Mouse (Mus musculus) kidney, postnatal 0 days (tissue): Measurements from ENCODE around the gene Slc1a2. TPM values are rescaled to one million over a fixed set of nuclear protein-coding genes. Genes with fewer than 3 reads are reported as not detected.

Experiments
- ATAC-seq: fragments of 200-750 bp; cut with Nextera tagmentation; replicated peaks from 2 replicates; pipeline ENCODE4 v1.8.0; 2017; ENCODE audit warnings: low read depth, moderate number of reproducible peaks, moderate TSS enrichment, moderate library complexity; ENCODE audit not compliant: low FRiP score
- DNase-seq: peaks from one replicate; pipeline ENCODE4 v3.0.0-alpha.2; 2016; ENCODE audit warnings: low spot score
- H3K27ac ChIP-seq: fragments of 300-500 bp; sonication (generic); 2 replicates; pipeline ENCODE4 v1.5.1; 2014; ENCODE audit warnings: mild to moderate bottlenecking
- H3K27me3 ChIP-seq: fragments of 300-500 bp; sonication (generic); 2 replicates; pipeline ENCODE4 v1.6.1; 2014; ENCODE audit warnings: low read length, mixed read lengths; ENCODE audit not compliant: insufficient read depth
- H3K36me3 ChIP-seq: fragments of 300-500 bp; sonication (generic); 2 replicates; pipeline ENCODE4 v1.6.1; 2014; ENCODE audit warnings: low read length, mixed read lengths; ENCODE audit not compliant: insufficient read depth
- H3K4me1 ChIP-seq: fragments of 300-500 bp; sonication (generic); replicated peaks from 2 replicates; pipeline ENCODE4 v1.6.1; 2014; ENCODE audit warnings: antibody characterized with exemption, low read length, mixed read lengths; ENCODE audit not compliant: insufficient read depth
- H3K4me2 ChIP-seq: fragments of 300-500 bp; sonication (generic); 2 replicates; pipeline ENCODE4 v1.6.1; 2014; ENCODE audit warnings: mild to moderate bottlenecking, low read length, moderate library complexity, mixed read lengths
- H3K4me3 ChIP-seq: fragments of 300-500 bp; sonication (generic); replicated peaks from 2 replicates; pipeline ENCODE4 v1.5.1; 2014; ENCODE audit warnings: low read depth, low read length
- H3K9ac ChIP-seq: fragments of 300-500 bp; sonication (generic); 2 replicates; pipeline ENCODE4 v1.6.1; 2014; ENCODE audit warnings: low read depth, low read length
- H3K9me3 ChIP-seq: fragments of 300-500 bp; sonication (generic); replicated peaks from 2 replicates; pipeline ENCODE4 v1.6.1; 2016; ENCODE audit warnings: low read length, inconsistent platforms, mixed read lengths
- CTCF ChIP-seq: IDR thresholded peaks from 2 replicates; pipeline ENCODE4 v1.5.1; 2016; ENCODE audit warnings: antibody characterized with exemption, low read depth, mild to moderate bottlenecking, moderate library complexity
- WGBS: fragments of 180-500 bp; shearing (Covaris S2); extraction: QIAGEN DNeasy Blood & Tissue Kit; methylation state at CpG from one replicate; pipeline ENCODE4 v1.1.7; 2014; 5-methylcytosine and 5-hydroxymethylcytosine counted together
- polyA plus RNA-seq: library from polyadenylated mRNA; unstranded; fragments of >200 nt; fragmentation: Nextera tagmentation; extraction: Ambion mirVana; gene quantifications from 2 replicates; pipeline ENCODE4 v1.2.1, GENCODE M21; 2015

Gene Slc1a2
- polyA plus RNA-seq, 1 experiment from 2014 or later: 0.13 TPM

DNA sequence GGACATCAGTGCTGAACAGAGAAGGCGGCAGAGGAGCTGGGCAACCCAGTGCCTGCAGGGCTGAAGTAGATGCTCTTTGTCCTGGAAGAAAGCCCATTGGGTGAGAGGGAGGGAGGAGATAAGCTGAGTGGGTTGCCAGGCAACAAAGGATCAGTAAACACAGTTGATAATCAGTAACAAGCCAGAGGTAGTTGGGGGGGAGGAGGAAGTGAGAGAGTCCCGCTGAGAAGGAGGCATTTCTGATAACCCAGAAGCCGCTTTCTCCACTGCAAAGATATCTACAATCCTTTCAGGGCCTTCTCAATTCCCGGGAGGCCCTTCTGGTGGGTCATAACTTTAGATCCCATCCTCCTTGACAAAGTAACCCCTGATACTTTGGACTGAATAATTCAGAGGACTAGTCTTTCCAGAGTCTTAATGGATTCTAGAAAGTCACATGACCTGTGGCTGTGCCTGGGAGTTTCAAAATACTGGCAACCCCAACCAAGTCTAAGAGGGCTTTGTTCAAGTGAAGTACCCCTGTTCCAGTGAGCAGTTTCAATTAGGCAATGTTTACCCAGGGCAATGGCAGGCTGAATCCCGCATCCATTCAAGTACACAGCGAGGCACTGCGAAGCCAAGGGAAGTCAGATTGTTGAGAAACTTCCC lies 86.9 kb downstream of the Slc1a2 start:
- H3K4me2 ChIP-seq: peak overlapping the region; percentile 43
- H3K27me3 ChIP-seq: no peaks in the 10 kb centered on the region
- no peaks in the 10 kb centered on the region for H3K36me3 ChIP-seq
- H3K9me3 ChIP-seq: no peaks in the 10 kb centered on the region
- 0 out of 2 replicates have a peak overlapping the region, but pooled peaks have one; percentile 35 for H3K9ac ChIP-seq
- 0 out of 2 replicates have a peak, but pooled peaks cover 3% of the 10 kb centered on the region for H3K4me1 ChIP-seq
- peak; percentile 88 for ATAC-seq
- 37% methylated on average over 7 of the region's 7 CpGs for WGBS
- H3K4me3 ChIP-seq: no peak overlapping the region
- DNase-seq: peak; percentile 43
- peak overlapping the region; percentile 42; the same call in 1 of the 2 replicates for H3K27ac ChIP-seq
- TF ChIP-seq CTCF: no peak

DNA sequence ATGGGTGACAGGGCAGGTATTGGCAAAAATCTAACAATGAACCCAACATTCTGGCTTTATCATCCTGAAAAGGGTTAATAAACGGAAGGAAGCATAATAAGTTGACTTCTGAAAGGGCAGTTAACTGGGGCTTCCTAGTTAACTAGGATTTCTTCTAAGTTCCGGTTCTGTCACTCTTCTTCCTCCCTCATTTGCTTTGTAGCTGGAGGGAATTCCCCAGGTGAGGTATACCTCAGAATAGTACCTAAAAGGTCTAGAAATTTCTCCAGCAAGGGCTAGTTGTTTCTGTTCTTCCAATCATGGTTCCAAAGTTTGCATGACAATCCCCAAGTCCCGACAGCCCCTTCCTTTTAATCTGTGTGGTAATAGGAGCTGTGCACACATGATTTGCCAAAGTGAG lies 89.3 kb downstream of the Slc1a2 start:
- no peak for TF ChIP-seq CTCF

DNA sequence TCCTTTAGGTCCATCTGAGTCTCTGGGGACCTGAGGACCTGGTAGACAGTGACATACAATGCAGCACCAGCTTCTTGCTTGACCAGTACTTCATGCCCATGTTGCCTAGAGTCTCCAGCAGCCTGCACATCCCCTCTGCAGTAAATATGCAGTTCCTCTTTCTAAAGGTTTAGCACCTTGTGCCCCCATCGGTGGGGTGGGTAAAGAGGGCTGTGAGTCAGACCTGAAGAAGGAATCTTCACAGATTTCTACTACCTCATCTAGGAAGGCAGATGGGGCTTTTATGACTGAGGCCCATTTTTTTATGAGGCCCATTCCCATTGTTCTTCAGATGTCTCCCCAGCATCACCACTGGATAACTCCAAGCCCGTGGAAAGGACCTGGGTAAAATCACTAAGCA lies 91.5 kb downstream of the Slc1a2 start:
- H3K9me3 ChIP-seq: no peaks in the 10 kb centered on the region
- H3K36me3 ChIP-seq: no peaks in the 10 kb centered on the region
- no peak for TF ChIP-seq CTCF
- H3K27ac ChIP-seq: no peak overlapping the region
- ATAC-seq: no peak
- H3K4me3 ChIP-seq: no peak overlapping the region
- H3K4me2 ChIP-seq: no peak overlapping the region
- no peak overlapping the region for H3K9ac ChIP-seq
- DNase-seq: no peak
- H3K4me1 ChIP-seq: 0 out of 2 replicates have a peak, but pooled peaks cover 3% of the 10 kb centered on the region
- no peaks in the 10 kb centered on the region for H3K27me3 ChIP-seq
- WGBS: 46% methylated on average over 2 of the region's 2 CpGs

More for the DNA sequence above, 89.3 kb downstream of the Slc1a2 start:
- Histone ChIP-seq H3K9me3 (no peaks in the 10 kb centered on the region), H3K27ac (no peak overlapping the region), H3K36me3 (no peaks in the 10 kb centered on the region), H3K4me3 (no peak overlapping the region), H3K27me3 (no peaks in the 10 kb centered on the region), H3K9ac (no peak overlapping the region), H3K4me1 (0 out of 2 replicates have a peak, but pooled peaks cover 3% of the 10 kb centered on the region), H3K4me2 (no peak overlapping the region)
- ATAC-seq: no peak
- no peak for DNase-seq
- 73% methylated on average over 3 of the region's 3 CpGs for WGBS

DNA sequence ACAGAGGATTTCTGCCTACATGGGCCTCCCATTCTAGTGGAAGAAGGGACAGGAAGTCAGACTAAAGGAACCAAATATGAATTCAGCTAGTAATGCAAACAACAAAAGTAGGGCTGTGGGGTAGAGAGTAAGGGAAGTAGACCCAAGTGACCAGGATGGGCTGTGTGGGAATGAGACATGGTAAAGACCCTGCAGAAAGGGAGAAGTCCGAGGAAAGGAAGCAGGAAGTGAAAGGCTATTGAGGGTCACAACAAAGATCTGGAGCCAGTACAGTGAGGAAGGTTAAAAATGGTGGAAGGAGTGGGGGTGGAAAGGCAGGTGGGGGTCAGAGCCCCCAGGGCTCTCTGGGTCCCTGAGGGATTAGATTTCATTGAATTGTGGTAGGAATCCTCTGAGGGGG lies 93.4 kb downstream of the Slc1a2 start:
- DNase-seq (no peak), ATAC-seq (no peak)
- H3K27me3 ChIP-seq: no peaks in the 10 kb centered on the region
- H3K4me2 ChIP-seq: no peak overlapping the region
- no peak overlapping the region for H3K4me3 ChIP-seq
- no peak overlapping the region for H3K27ac ChIP-seq
- H3K9me3 ChIP-seq: no peaks in the 10 kb centered on the region
- no peak overlapping the region for H3K9ac ChIP-seq
- no peaks in the 10 kb centered on the region for H3K36me3 ChIP-seq
- no peaks in the 10 kb centered on the region for H3K4me1 ChIP-seq
- WGBS: 63% methylated on average over 1 of the region's 1 CpGs
- no peak for TF ChIP-seq CTCF

DNA sequence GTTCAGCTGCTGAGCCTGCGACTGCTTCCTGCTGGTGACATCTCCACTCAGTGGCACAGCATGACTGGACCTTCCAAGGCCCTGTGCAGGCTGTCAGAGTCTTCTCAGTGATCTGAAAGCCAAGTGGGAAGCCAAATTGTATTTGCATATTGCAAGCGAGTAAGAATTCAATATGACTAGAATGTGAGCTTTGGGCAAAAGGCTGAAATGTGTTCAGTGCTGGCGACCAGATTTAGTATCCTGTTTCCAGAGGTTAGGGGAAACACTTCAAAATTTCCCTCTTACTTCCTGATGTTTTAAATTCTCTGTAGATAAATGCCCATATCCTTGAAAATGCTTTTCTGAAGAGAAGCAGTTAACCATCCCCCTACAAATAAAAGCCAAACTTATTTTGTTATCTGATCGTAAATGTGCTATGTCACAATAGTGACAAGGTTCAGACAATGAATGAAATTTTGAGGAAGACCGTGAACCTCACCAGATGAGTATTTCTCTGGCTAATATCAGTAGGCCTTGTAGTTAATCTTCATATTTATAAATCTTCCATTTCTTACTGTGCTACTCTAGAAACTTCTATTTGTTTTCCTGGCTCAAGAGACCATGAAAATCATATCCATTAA lies 98.9 kb downstream of the Slc1a2 start:
- H3K27ac ChIP-seq: no peak overlapping the region
- H3K36me3 ChIP-seq: no peaks in the 10 kb centered on the region
- WGBS: 80% methylated on average over 5 of the region's 5 CpGs
- TF ChIP-seq CTCF: no peak
- no peak for DNase-seq
- no peaks in the 10 kb centered on the region for H3K27me3 ChIP-seq
- H3K4me3 ChIP-seq: no peak overlapping the region
- no peak overlapping the region for H3K4me2 ChIP-seq
- no peaks in the 10 kb centered on the region for H3K4me1 ChIP-seq
- no peak overlapping the region for H3K9ac ChIP-seq
- H3K9me3 ChIP-seq: no peaks in the 10 kb centered on the region
- ATAC-seq: no peak

DNA sequence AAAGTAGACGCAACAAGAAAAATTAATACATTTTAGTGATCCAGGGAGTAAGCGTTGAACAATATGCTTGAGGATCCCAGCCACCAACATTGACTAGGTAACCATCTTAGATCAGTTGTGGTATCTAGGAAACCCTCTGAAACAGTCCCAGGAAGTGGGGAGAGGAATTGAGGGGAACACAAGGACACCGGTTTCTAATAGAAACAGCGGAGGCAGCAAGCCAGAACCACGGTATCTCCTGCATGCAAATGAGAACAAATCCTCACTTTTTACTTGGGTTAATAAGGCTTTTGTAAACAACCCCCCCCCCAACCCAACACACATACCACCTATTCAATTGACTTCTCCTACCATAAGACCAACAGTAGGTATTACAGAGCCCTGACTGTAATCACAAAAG lies 101.0 kb downstream of the Slc1a2 start:
- ATAC-seq (no peak), DNase-seq (no peak)
- Histone ChIP-seq H3K36me3 (no peaks in the 10 kb centered on the region), H3K4me1 (no peaks in the 10 kb centered on the region), H3K27ac (no peak overlapping the region), H3K4me3 (no peak overlapping the region), H3K4me2 (no peak overlapping the region), H3K27me3 (no peaks in the 10 kb centered on the region), H3K9me3 (no peaks in the 10 kb centered on the region), H3K9ac (no peak overlapping the region)
- TF ChIP-seq CTCF: no peak
- WGBS: 94% methylated on average over 5 of the region's 5 CpGs
